Mouse (Mus musculus): ENCODE data around the gene Traf3ip3.

Traf3ip3 gene

DNA sequence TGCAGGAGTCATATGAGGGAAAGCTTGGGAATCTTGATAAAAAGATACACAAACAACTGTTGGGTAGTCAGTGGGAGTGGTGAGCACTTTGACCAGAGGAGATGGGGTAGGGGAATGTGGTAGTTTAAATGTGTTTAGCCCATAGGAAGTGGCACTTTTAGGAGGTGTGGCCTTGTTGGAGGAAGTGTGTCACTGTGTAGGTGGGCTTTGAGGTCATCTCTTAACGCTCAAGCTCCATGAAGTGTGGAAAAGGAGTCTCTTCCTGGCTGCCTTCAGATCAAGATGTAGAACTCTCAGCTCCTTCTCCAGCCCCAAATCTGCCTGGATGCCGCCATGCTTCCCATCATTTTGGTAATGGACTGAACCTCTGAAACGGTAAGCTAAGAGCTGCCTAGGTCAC, 6.0 kb upstream of the Traf3ip3 start, which contains the start of gene Lamb3:
Lamb3 (plus strand) TSS at position 197 of the 400 bp plus-strand sequence.
- peak; percentile 42 to 53 for DNase-seq (ENCODE audit: low spot score in 2 of 2)

DNA sequence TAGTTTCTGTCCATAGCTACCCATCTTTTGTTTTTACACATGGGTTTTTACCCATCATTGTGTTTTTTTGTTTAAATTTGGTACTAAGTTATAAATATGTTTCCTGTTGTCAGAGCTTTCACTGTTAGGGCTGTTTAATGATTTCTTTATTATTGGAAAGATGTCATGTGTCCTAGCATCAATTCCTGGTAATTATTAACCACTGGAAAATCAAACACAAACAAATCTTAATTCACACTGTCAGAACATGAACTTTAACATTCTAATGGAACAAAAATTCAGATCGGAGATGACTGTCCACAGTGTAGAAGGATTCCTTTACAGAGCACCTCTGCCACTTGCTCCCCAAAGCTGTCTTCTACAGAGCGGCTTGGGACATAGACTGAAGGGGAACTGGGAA, 3.9 kb upstream of the Traf3ip3 start:
- no peak for DNase-seq (ENCODE audit: low spot score in 2 of 2)

DNA sequence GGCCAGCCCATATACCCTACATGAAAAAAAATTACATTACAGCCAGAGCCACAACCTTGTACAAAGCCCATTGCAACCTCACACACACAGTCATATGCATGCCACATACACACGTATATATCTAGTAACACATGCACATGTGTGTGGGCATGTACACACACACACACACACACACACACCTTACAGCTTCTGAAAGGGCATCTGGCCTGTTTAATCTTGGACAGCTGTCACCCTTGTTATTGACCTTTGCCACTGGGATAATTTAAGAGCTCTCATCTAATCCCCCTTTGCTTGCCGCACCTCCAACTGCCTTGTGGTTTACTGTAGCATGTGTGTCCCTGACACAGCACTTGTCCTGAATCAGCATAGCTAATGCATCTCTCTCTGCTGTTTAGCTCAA, 2.3 kb upstream of the Traf3ip3 start:
- no peak for DNase-seq (ENCODE audit: low spot score in 2 of 2)

DNA sequence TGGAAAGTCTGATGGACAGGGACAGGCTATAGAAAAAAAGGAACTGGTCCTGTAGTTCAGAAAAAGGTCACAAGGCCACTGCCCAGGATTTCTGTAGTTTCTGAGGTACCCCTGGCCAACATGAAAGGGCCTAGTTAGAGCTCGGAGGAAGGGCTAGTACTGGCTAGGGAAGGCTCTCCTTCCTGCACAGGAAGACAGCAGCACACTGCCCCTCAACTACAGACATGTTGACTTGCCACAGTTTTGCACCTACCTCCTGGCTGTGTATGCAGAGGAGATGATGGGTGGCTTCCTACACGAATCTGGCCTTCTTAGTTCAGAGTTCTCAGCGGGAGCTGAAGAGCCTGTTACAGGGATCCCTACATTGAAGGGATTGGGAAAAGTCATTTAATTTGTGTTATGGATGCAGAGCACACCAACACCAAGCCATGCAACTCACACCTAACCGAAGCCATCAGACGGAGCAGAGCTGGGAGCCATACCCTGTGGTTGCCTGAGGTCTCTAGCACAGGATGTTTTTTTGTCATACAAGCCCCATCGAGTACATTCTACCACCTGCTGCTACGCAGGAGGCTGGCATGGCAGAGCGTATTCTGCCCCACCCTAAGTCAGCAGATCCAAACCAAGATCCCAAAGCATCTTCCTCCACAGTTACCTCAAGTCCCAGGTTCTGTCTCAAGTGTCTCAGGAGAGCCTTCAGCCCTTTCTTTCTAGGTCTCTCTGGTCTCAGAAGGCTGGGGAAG, 692 bp downstream of the Traf3ip3 start:
- no peak for DNase-seq (ENCODE audit: low spot score in 2 of 2)

- DNase-seq (ENCODE audit: low spot score in 2 of 2) = peak; percentile 36 to 58
Measured at GRCm38 (mm10) chr1:193198312-193198711, 3.2 kb downstream of the Traf3ip3 start.

DNA sequence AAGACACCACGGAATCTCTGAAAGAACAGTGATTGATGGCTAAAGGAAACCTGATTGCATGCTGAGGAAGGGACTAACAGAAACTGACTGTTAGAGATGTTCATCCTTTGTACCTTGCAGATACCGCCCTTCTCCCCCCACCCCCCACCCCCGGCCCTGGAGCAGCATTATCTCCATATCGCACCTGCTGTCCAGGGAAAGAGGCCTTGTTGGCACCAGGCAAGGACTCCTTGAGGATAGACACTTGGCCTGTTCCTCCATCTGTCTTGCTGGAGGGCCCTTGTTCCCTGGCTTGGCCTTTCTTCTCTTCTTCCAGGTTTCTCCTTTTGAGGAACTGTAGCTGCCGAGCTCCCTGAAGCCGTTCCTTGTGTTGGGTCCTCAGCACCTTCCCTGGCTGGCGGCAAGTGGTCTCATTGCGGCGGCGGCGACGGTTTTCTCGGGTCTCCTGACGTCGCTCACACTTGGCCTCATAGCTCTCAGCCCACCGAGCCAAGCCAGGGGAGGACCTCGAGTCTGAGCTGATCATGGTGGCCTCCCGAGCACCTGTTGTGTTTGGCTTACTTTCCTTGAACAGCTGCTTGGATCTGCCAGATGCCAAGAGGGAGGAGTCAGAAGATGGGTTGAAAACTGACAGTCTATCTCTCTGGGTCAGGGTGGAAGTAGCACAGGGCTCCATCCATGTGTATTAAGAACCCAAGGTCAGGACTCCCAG, 3.9 kb downstream of the Traf3ip3 start:
- DNase-seq (ENCODE audit: low spot score in 2 of 2) = no peak

DNA sequence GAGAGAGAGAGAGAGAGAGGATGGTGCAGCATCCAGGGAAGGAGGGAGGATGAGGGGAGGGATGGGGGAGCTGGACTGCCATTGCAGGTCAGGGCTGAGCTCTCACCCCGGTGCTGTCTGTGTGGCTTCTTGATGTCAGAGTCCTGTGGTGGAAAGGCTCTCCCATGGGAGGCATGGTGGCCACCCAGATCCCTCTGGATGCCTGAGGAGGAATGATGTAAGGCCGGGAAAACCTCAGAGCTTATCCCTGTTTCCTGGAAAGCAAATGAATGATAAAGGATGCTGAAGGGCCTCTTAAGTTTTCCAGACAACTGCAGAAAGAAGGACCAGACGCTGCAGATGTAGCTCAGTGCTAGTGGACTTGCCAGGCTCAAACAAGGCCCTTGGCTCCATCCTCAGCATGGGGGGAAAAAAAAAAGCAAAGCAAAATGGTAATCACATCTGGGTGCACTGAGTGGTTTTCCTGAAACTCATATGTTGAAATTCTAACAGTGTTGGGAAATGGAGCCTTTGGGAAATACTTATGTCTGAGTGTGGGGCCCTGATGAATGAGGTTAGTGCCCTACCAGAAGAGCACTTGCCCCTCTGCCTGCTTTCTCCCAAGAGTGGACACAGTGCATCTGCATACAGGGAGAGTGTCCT, 6.2 kb downstream of the Traf3ip3 start:
- DNase-seq (ENCODE audit: low spot score in 2 of 2) = no peak

- DNase-seq (ENCODE audit: low spot score in 2 of 2) = no peak
Measured at GRCm38 (mm10) chr1:193194416-193195140, 6.9 kb downstream of the Traf3ip3 start.

DNA sequence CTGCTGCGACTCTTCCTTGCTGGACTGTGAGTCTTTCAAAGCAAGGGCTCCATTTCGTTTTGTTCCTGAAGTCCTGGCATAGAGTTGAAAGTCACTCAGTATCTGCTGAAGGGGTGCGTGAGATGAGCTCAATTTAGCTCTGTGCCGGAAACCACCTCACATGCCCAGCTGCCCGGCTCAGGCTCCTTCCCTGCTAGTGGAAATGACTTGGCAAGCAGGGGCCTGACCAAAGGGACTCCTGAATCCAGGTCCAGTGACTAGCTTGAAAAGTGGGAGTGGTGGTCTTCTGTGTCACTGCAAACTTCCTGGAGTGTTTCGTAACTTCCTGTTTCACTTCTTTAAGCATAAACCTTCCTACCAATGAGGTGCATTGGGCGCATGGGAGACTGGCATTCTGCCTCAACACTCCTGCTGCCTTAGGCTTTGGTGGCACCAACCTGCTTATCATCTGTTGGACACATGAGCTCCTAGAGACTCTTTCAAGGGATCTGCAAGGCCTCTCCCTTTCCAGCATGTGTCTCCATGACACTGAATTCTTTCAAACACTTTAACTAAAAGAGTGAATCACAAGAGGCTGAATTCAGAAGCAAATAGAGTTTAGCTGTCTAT, 9.7 kb downstream of the Traf3ip3 start:
- DNase-seq (ENCODE audit: low spot score in 2 of 2) = no peak

DNA sequence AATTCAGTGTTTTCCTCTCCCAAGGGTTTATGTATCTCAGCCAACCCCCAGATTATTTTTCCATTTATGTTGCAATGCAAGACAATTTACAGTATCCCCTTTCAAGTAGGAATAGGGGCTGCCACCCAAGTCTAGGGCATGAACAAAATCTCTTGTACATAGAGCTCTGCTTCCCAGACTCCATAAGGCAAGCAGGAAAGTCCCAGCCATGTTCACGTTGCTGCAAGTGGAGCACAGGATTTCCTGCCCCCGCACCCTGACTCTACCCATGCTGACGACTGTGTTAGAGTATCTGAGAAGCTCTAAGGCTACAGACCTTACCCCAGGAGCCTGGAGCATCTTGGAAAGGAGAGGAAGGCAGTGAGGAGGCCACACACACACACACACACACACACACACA, 11.7 kb downstream of the Traf3ip3 start:
- no peak for DNase-seq (ENCODE audit: low spot score in 2 of 2)

- peak in 1 of 2 experiments; percentile 42 for DNase-seq (ENCODE audit: low spot score in 2 of 2)
Measured at GRCm38 (mm10) chr1:193189151-193189621, 12.3 kb downstream of the Traf3ip3 start.

GRCm38 (mm10) chr1:193188257-193188656, 13.2 kb downstream of the Traf3ip3 start:
- no peak for DNase-seq (ENCODE audit: low spot score in 2 of 2)

- no peak for DNase-seq (ENCODE audit: low spot score in 2 of 2)
Measured at GRCm38 (mm10) chr1:193181104-193181503, 20.4 kb downstream of the Traf3ip3 start.

- DNase-seq (ENCODE audit: low spot score in 2 of 2) = no peak
Measured at GRCm38 (mm10) chr1:193174143-193174733, 27.3 kb downstream of the Traf3ip3 start.

- DNase-seq (ENCODE audit: low spot score in 2 of 2) = no peak
Measured at GRCm38 (mm10) chr1:193173810-193174129, 27.7 kb downstream of the Traf3ip3 start.

DNA sequence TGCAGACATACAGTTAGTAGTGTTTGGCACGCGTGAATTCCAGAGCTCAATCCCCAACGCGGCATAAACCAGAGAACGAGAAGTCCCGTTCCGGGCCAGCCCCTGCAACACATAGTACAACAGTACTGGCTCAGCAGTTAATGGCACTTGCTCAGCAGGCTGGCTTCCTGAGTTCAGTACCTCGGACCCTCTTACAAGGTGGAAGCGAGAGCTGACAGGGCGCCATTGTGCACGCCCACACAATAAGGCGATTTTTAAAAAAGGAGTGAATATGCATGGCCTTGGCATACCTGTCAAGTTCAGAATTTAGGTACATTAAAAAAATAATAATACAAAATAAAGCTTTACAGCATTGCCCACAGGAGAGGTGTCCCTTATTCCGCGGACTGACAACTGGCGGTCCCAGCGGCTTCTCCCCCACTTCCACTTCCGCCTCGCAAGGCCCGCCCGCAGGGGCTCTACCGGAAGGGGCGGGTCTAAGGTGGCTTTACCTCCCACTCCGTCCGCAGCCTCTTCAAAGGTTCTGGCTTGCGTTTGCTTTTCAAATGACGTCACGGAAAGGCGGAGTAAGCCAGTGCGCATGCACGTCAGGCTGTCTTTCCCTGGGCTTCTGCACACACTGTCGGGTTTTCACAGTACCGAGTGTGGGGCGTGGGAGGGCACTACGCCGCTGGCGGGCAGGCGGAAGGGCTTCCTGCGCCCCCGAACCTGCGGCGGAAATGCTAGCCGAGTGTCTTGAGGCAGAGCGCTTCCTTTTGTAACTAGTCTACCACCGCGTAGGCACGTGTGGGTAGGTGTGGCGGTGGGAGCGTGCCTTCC, 28.3 kb downstream of the Traf3ip3 start:
- DNase-seq (ENCODE audit: low spot score in 2 of 2) = peak; percentile 98 to 99

- peak in 1 of 2 experiments; percentile 34 for DNase-seq (ENCODE audit: low spot score in 2 of 2)
Measured at GRCm38 (mm10) chr1:193169856-193170255, 31.6 kb downstream of the Traf3ip3 start.

- no peak for DNase-seq (ENCODE audit: low spot score in 2 of 2)
Measured at GRCm38 (mm10) chr1:193169228-193169627, 32.3 kb downstream of the Traf3ip3 start.

- no peak for DNase-seq (ENCODE audit: low spot score in 2 of 2)
Measured at GRCm38 (mm10) chr1:193167746-193168145, 33.8 kb downstream of the Traf3ip3 start, which contains the start of gene A130010J15Rik. Gene A130010J15Rik (plus strand): TSS chr1:193168046.

All from natural killer cell, adult 2 months (primary cell).